In genomic region chr6:47455843-47456242, GRCm38 (mm10) we compare ENCODE assay signal across 9 mouse cellular contexts. TPM values are rescaled to one million over a fixed set of nuclear protein-coding genes. Genes with fewer than 3 reads are reported as not detected.
DNase-seq lines count a peak whose midpoint lies in the region; ATAC-seq and TF ChIP-seq lines count a peak whose summit lies in the region.
"Had no signal": no experiment of that assay in that cellular context is flagged by ENCODE, and none has a peak within 500 bp of the region (broad histone marks: within the 10 kb centered on the region; RNA-seq: fewer than 3 reads in every experiment).

No protein-coding gene starts in this region.

- no peak for DNase-seq in gastrocnemius, adult 2 months
- DNase-seq in gastrocnemius, postnatal 10 days = no peak
- no peak for DNase-seq in gastrocnemius, postnatal 4 days (ENCODE audit: low spot score in 2 of 2)
- no peak for DNase-seq in yolk sac, embryonic 10.5 days (ENCODE audit: low spot score)
- no peak for DNase-seq in thymus, postnatal 36 days
- DNase-seq: cerebellum, postnatal 14 days had no signal

- no peak for TF ChIP-seq CTCF in gastrocnemius, adult 2 months (IDR thresholded peaks at IDR 0.05)
- TF ChIP-seq CTCF in C2C12 (IDR thresholded peaks at IDR 0.05; ENCODE audit: control insufficient read depth, insufficient read depth, insufficient read length) = no peak

- peaks cover 33% of the 10 kb centered on the region for H3K4me1 ChIP-seq in forebrain, embryonic 13.5 days
- peaks cover 42% of the 10 kb centered on the region for H3K4me1 ChIP-seq in liver, embryonic 15.5 days (replicated peaks)

- H3K27me3 ChIP-seq in C2C12 (ENCODE audit: control insufficient read depth, insufficient read depth, insufficient read length) = no peaks in the 10 kb centered on the region
- no peaks in the 10 kb centered on the region for H3K27me3 ChIP-seq in forebrain, embryonic 13.5 days
- H3K27me3 ChIP-seq in liver, embryonic 15.5 days = no peaks in the 10 kb centered on the region

- no peaks in the 10 kb centered on the region for H3K36me3 ChIP-seq in C2C12 (ENCODE audit: control insufficient read depth, insufficient read depth)
- H3K36me3 ChIP-seq in forebrain, embryonic 13.5 days (ENCODE audit: poor library complexity, severe bottlenecking) = no peaks in the 10 kb centered on the region
- no peaks in the 10 kb centered on the region for H3K36me3 ChIP-seq in liver, embryonic 15.5 days (replicated peaks)

- H3K79me2 ChIP-seq in C2C12 (ENCODE audit: control insufficient read depth, insufficient read depth) = peaks cover 71% of the 10 kb centered on the region

- 70% methylated on average over 1 of the region's 1 CpGs for WGBS in forebrain, embryonic 13.5 days
- WGBS in liver, embryonic 15.5 days (ENCODE audit: insufficient replicate concordance) = 42% methylated on average over 1 of the region's 1 CpGs

- H3K4me2 ChIP-seq in forebrain, embryonic 13.5 days = peak overlapping the region; percentile 85
- H3K4me2 ChIP-seq in liver, embryonic 15.5 days = peak overlapping the region; percentile 96

- H3K27ac ChIP-seq in gastrocnemius, adult 2 months = peak overlapping the region; percentile 99; the same call in 1 of the 2 replicates
- H3K27ac ChIP-seq in forebrain, embryonic 13.5 days = no peak overlapping the region
- H3K27ac ChIP-seq in liver, embryonic 15.5 days (replicated peaks) = no peak overlapping the region; the same call in 1 of the 2 replicates

- no peaks in the 10 kb centered on the region for H3K9me3 ChIP-seq in forebrain, embryonic 13.5 days (replicated peaks)
- H3K9me3 ChIP-seq in liver, embryonic 15.5 days (replicated peaks) = no peaks in the 10 kb centered on the region

- H3ac ChIP-seq in C2C12 (ENCODE audit: control insufficient read depth, insufficient read length, low read depth) = no peak overlapping the region

- ATAC-seq in forebrain, embryonic 13.5 days = no peak
- no peak for ATAC-seq in liver, embryonic 15.5 days (ENCODE audit: insufficient read depth)

- peak overlapping the region; percentile 98 for H3K9ac ChIP-seq in forebrain, embryonic 13.5 days
- H3K9ac ChIP-seq in liver, embryonic 15.5 days = peak overlapping the region; percentile 100; the same call in 1 of the 2 replicates

- H3K79me3 ChIP-seq in C2C12 (ENCODE audit: low read depth) = peaks cover 62% of the 10 kb centered on the region

- H3K4me3 ChIP-seq in gastrocnemius, adult 2 months = peak overlapping the region; percentile 94
- peak overlapping the region; percentile 94 for H3K4me3 ChIP-seq in C2C12 (ENCODE audit: insufficient read depth, poor library complexity, severe bottlenecking)
- peak overlapping the region; percentile 97 for H3K4me3 ChIP-seq in forebrain, embryonic 13.5 days
- H3K4me3 ChIP-seq in liver, embryonic 15.5 days (replicated peaks) = peak overlapping the region; percentile 99

- intact Hi-C loops in gastrocnemius, adult 2 months (cut with DNase I) = loop anchor here (2.0 to 5.0 kb wide), 2 partner anchors 41 to 139 kb away; partner anchors contain the start of gene Ezh2

TF ChIP-seq in C2C12, 6 proteins besides CTCF, POLR2A, EP300 and RAD21:
- TF ChIP-seq CEBPB (IDR thresholded peaks at IDR 0.05; ENCODE audit: low read depth) = no peak
- no peak for TF ChIP-seq MYOD1 (IDR thresholded peaks at IDR 0.05; ENCODE audit: control insufficient read depth, insufficient read length, low read depth)
- TF ChIP-seq MAX (IDR thresholded peaks at IDR 0.05) = no peak
- TF ChIP-seq FOSL1 (IDR thresholded peaks at IDR 0.05; ENCODE audit: insufficient read depth, low read length, poor library complexity, severe bottlenecking) = no peak
- no peak for TF ChIP-seq MYOG (IDR thresholded peaks at IDR 0.05; ENCODE audit: control insufficient read depth, extremely low read depth, insufficient read length)

RNA-seq across cellular contexts. Expression of gene Cul1, which starts 2.6 kb away (rescaled TPM):
- 10 to 100 TPM; 70.4 to 70.9 TPM for total RNA-seq in gastrocnemius, adult 2 months (2021)
- 10 to 100 TPM; 71.1 to 79.6 TPM for total RNA-seq in gastrocnemius, postnatal 10 days (2021)
- 26.3 TPM for polyA plus RNA-seq in C2C12 (2012; fragmentation: generic; extraction: Trizol)
- 179 TPM in 2 replicates for polyA plus RNA-seq in forebrain, embryonic 13.5 days (2015; fragmentation: Nextera tagmentation; extraction: Ambion mirVana)
- polyA plus RNA-seq in liver, embryonic 15.5 days (2015; fragmentation: Nextera tagmentation; extraction: Ambion mirVana) = 57.7 and 60.8 TPM in 2 replicates
- 100 to 1,000 TPM in 1 of 2 experiments, 10 to 100 TPM in 1; 89.5 to 109 TPM for total RNA-seq in gastrocnemius, postnatal 4 days (2021)
